Mouse (Mus musculus) intestine, embryonic 14.5 days (tissue): ENCODE measurements around the gene Pcgf5. TPM values are rescaled to one million over a fixed set of nuclear protein-coding genes. Genes with fewer than 3 reads are reported as not detected.

Experiments used
- ATAC-seq: fragments of 200-750 bp; cut with Nextera tagmentation; replicated peaks from 2 replicates; pipeline ENCODE4 v1.8.0; 2017; ENCODE audit warnings: low read depth, moderate number of reproducible peaks, moderate TSS enrichment, moderate library complexity; ENCODE audit not compliant: low FRiP score, low TSS enrichment
- DNase-seq: peaks from one replicate; pipeline ENCODE4 v3.0.0-alpha.2; 2018; ENCODE audit warnings: low spot score
- H3K27ac ChIP-seq: fragments of 300-500 bp; sonication (generic); 2 replicates; pipeline ENCODE4 v1.5.1; 2014; ENCODE audit warnings: low read depth, mild to moderate bottlenecking, control low read depth
- H3K27me3 ChIP-seq: fragments of 300-500 bp; sonication (generic); replicated peaks from 2 replicates; pipeline ENCODE4 v1.6.1; 2014; ENCODE audit warnings: low read length, control low read depth; ENCODE audit not compliant: control insufficient read depth, insufficient read depth
- H3K36me3 ChIP-seq: fragments of 300-500 bp; sonication (generic); 2 replicates; pipeline ENCODE4 v1.6.1; 2014; ENCODE audit warnings: low read length, control low read depth; ENCODE audit not compliant: control insufficient read depth, insufficient read depth
- H3K4me1 ChIP-seq: fragments of 300-500 bp; sonication (generic); replicated peaks from 2 replicates; pipeline ENCODE4 v1.6.1; 2014; ENCODE audit warnings: low read length, control low read depth, mixed read lengths; ENCODE audit not compliant: control insufficient read depth, insufficient read depth
- H3K4me2 ChIP-seq: fragments of 300-500 bp; sonication (generic); 2 replicates; pipeline ENCODE4 v1.6.1; 2014; ENCODE audit warnings: low read length
- H3K4me3 ChIP-seq: fragments of 300-500 bp; sonication (generic); 2 replicates; pipeline ENCODE4 v1.5.1; 2014; ENCODE audit warnings: low read depth, low read length, control low read depth, mixed read lengths
- H3K9ac ChIP-seq: fragments of 300-500 bp; sonication (generic); 2 replicates; pipeline ENCODE4 v1.6.1; 2014; ENCODE audit warnings: mild to moderate bottlenecking, low read length
- H3K9me3 ChIP-seq: fragments of 300-500 bp; sonication (generic); 2 replicates; pipeline ENCODE4 v1.6.1; 2016; ENCODE audit warnings: low read length, control low read depth; ENCODE audit not compliant: control insufficient read depth
- WGBS: fragments of 180-500 bp; shearing (Covaris S2); extraction: QIAGEN DNeasy Blood & Tissue Kit; methylation state at CpG from one replicate; pipeline ENCODE4 v1.1.7; 2014; 5-methylcytosine and 5-hydroxymethylcytosine counted together
- polyA plus RNA-seq: library from polyadenylated mRNA; unstranded; fragments of >200 nt; fragmentation: Nextera tagmentation; extraction: Ambion mirVana; gene quantifications from 2 replicates; pipeline ENCODE4 v1.2.1, GENCODE M21; 2014

The Pcgf5 gene
- polyA plus RNA-seq, 1 experiment from 2014 or later, result 21.6 TPM

DNA sequence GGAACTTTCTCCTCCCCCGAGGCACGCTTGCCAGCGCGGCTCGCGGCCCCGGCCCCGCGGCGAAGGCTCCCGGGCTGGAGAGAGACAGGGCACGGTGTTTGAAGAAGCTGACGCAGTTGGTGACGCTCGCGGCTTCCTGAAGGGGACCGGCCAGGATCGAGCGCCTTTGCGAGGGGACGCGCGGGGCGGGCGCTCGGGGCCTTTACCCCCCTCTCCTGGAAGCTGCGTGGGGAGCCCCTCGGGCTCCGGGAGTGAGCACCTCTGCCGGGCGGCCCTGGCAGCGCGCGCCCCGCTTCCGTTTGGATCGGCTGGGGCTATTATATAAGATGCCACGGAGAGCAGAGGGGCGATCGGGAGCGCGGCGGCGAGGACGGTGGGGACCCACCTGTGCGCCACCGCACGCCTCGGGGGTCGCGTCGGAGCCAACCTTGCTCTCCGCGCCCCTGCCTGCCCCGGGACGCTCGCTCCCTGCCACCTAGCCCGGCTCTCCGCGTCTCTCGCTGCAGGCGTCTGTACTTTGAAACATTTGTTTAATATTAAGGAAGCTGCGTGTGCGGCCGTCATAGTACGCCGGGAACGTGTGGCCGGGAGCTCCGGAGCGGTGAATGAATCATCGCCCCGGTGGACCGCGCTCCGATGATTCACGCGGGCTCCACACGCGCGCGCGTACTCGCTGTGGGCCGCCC is 835 bp downstream of the Pcgf5 start:
- Histone ChIP-seq H3K27me3 (peaks cover 33% of the 10 kb centered on the region), H3K4me2 (peak overlapping the region; percentile 99), H3K36me3 (no peaks in the 10 kb centered on the region), H3K9ac (peak overlapping the region; percentile 53), H3K27ac (no peak overlapping the region), H3K4me3 (peak overlapping the region; percentile 60), H3K4me1 (no peaks in the 10 kb centered on the region), H3K9me3 (no peaks in the 10 kb centered on the region)
- ATAC-seq (peak; percentile 86), DNase-seq (peak; percentile 78)
- WGBS, result under 1% methylated on average over 85 of the region's 85 CpGs

DNA sequence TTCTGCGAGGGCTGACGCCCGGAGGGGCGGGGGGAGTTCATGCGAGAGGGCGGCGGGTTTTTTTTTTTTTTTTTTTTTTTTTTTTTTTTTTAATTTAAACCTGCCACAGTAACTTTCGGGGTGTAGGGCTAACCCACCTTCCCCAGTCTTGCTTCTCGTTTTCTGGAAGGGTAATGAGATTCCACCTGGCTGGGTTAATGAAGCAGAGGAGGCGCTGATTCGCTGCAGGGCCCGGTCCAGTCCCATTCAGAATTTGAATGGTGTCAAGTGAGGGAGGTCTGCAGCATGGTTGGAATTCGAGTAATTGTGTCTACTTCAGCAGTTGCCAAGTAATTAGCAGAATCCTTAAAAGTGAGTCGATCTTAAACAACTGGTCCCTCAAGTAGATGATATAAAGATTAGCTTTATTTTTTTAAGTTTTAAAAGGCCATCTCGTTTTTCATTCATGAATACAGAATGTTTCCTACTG is 1.4 kb downstream of the Pcgf5 start:
- DNase-seq (no peak), ATAC-seq (no peak)
- Histone ChIP-seq H3K4me1 (no peaks in the 10 kb centered on the region), H3K9me3 (no peaks in the 10 kb centered on the region), H3K9ac (peak overlapping the region; percentile 53), H3K4me2 (peak overlapping the region; percentile 99), H3K27ac (no peak overlapping the region), H3K4me3 (peak overlapping the region; percentile 60), H3K27me3 (peaks cover 33% of the 10 kb centered on the region), H3K36me3 (no peaks in the 10 kb centered on the region)
- WGBS, result 7% methylated on average over 15 of the region's 15 CpGs

DNA sequence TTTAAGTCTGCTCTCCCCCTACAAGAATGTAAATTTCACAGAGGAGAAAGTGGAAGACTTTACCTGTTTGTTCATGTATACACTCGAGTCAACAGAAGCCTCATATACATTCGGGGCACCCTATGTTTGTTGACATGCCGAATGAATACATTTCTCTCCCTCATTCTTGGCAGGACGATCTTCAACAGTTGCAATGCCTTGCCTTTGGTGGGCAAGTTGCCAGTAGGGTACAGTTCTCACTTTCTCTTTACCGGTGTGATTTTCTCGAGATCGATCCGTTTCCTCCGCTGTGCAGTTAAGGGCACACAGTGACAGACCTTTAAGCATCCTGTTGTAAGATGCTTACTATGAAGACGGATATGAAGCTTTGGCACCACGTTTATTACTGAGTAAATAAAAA is 2.1 kb downstream of the Pcgf5 start:
- ATAC-seq, result no peak
- Histone ChIP-seq H3K27ac (no peak overlapping the region), H3K36me3 (no peaks in the 10 kb centered on the region), H3K9me3 (no peaks in the 10 kb centered on the region), H3K4me1 (no peaks in the 10 kb centered on the region), H3K4me2 (no peak overlapping the region), H3K27me3 (peaks cover 33% of the 10 kb centered on the region), H3K9ac (no peak overlapping the region), H3K4me3 (no peak overlapping the region)
- WGBS, result 78% methylated on average over 11 of the region's 11 CpGs
- DNase-seq, result no peak

DNA sequence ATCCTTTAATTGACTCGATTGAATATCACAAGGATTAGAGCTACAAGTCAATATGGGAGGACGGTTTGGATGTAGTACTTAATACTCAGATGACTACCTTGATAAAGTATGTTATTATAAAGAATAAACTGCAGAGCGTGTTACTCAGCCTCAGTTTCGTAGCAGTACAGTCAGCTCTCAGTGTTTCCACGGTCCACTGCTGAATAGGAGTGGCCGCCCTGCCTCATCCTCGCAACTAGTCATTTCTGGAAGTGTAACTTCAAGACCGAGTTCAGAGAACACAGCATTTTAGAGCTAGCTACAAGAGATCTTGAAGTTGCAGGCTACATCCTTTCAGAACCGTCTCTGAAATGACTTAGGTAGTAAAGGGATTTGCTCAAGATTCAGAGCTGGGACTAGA is 2.8 kb downstream of the Pcgf5 start:
- no peak overlapping the region for H3K27ac ChIP-seq
- H3K9me3 ChIP-seq, result no peaks in the 10 kb centered on the region
- no peak overlapping the region for H3K9ac ChIP-seq
- no peak for DNase-seq
- peaks cover 33% of the 10 kb centered on the region for H3K27me3 ChIP-seq
- 90% methylated on average over 9 of the region's 9 CpGs for WGBS
- H3K4me2 ChIP-seq, result no peak overlapping the region
- ATAC-seq, result no peak
- H3K4me1 ChIP-seq, result no peaks in the 10 kb centered on the region
- H3K36me3 ChIP-seq, result no peaks in the 10 kb centered on the region
- H3K4me3 ChIP-seq, result no peak overlapping the region

DNA sequence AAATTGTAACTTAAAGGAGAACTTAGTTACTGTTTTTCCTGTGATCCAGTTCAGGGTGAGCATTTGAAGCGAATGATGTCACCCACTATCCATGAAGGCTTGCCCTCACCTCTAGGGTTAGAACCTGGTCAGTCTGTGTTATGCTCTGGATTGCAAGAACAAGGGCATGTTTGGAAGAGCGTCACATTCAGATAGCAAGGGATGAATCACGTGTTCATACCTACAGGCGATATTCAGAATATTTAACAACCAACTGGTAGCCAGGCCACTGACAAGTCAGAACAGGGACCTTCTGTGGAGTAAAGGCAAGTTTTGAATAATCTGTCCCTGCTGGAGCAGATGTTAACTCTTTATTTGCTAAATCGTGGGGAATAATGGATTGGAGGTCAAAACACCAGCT is 14.4 kb downstream of the Pcgf5 start:
- Histone ChIP-seq H3K4me1 (no peaks in the 10 kb centered on the region), H3K27ac (no peak overlapping the region), H3K9me3 (no peaks in the 10 kb centered on the region), H3K27me3 (no peaks in the 10 kb centered on the region), H3K9ac (no peak overlapping the region), H3K4me3 (no peak overlapping the region), H3K36me3 (no peaks in the 10 kb centered on the region), H3K4me2 (no peak overlapping the region)
- ATAC-seq (no peak), DNase-seq (no peak)
- 86% methylated on average over 5 of the region's 5 CpGs for WGBS

DNA sequence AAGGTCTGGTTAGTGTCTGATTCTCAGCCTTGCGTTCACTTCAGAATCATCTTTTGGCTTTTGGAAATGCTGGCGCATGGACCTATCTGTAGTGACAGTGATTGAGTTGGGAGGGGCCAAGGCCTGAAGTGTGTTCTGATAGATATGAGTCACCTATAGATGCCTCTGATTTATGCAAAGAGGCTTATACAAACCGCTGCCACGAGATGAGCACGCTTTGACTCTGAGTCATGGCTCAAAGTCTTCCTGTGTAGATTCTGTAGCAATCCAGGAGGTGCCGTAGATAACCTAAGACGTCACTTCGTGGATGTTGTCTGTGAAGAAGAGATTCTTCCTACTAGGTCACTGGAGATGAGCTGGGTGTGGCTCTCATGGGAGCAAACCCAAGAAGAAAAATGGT is 16.6 kb downstream of the Pcgf5 start:
- no peak overlapping the region for H3K4me3 ChIP-seq
- no peaks in the 10 kb centered on the region for H3K36me3 ChIP-seq
- DNase-seq (no peak), ATAC-seq (no peak)
- no peaks in the 10 kb centered on the region for H3K4me1 ChIP-seq
- 84% methylated on average over 8 of the region's 8 CpGs for WGBS
- no peak overlapping the region for H3K9ac ChIP-seq
- H3K27me3 ChIP-seq, result no peaks in the 10 kb centered on the region
- H3K27ac ChIP-seq, result no peak overlapping the region
- no peak overlapping the region for H3K4me2 ChIP-seq
- no peaks in the 10 kb centered on the region for H3K9me3 ChIP-seq

DNA sequence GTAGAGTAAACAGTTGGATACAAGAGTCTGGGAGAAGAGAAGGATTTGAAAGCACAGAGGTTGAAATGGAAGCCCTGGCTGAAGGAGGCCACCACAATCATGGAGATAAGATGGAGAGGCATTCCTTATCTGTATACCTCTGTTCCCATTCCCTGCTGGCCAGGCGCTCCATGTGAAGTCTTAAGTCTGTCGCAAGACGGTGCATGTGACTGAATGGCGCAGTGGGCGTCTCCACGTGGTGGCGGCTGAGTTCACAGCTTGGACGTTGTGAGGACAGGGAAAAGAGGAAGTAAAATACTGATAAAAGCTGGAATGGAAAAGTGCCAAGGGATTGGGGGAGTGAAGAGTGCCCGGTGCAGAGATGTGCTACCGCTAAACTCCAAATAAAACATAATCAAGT is 23.4 kb downstream of the Pcgf5 start:
- H3K27ac ChIP-seq, result no peak overlapping the region
- H3K4me2 ChIP-seq, result no peak overlapping the region
- H3K4me1 ChIP-seq, result no peaks in the 10 kb centered on the region
- H3K27me3 ChIP-seq, result no peaks in the 10 kb centered on the region
- ATAC-seq, result peak; percentile 92
- H3K9me3 ChIP-seq, result no peaks in the 10 kb centered on the region
- H3K36me3 ChIP-seq, result no peaks in the 10 kb centered on the region
- peak; percentile 62 for DNase-seq
- 55% methylated on average over 10 of the region's 10 CpGs for WGBS
- no peak overlapping the region for H3K4me3 ChIP-seq
- H3K9ac ChIP-seq, result no peak overlapping the region

DNA sequence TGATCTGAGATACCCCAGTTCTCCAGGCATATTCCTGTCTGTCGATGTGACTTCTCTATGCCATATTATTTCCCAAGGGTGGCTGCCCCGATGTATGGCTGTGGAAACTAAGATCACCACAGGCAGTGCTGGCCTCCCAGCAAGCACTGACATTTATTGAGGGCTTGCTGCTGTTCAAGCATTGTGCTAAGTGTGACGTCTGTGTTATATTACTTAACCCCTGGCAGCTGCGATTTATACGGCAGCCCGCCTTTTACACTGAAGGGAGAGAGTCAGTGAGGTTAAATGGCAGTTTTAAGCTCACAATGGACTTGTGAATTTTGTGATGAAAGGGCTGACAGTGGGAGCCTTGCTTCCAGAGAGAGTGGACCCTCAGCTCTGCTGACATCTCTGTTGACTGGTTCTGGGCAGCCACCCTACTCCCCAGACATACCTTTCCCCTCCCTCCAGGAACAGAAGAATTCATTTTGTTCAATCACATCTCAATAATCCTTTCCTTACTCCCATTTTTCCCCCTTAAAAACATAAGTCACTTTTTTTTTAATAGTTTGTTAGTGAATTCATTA is 25.0 kb downstream of the Pcgf5 start:
- Histone ChIP-seq H3K9me3 (no peaks in the 10 kb centered on the region), H3K9ac (no peak overlapping the region), H3K27me3 (no peaks in the 10 kb centered on the region), H3K4me2 (no peak overlapping the region), H3K4me1 (no peaks in the 10 kb centered on the region), H3K4me3 (no peak overlapping the region), H3K27ac (no peak overlapping the region), H3K36me3 (no peaks in the 10 kb centered on the region)
- no peak for ATAC-seq
- 44% methylated on average over 6 of the region's 6 CpGs for WGBS
- no peak for DNase-seq

DNA sequence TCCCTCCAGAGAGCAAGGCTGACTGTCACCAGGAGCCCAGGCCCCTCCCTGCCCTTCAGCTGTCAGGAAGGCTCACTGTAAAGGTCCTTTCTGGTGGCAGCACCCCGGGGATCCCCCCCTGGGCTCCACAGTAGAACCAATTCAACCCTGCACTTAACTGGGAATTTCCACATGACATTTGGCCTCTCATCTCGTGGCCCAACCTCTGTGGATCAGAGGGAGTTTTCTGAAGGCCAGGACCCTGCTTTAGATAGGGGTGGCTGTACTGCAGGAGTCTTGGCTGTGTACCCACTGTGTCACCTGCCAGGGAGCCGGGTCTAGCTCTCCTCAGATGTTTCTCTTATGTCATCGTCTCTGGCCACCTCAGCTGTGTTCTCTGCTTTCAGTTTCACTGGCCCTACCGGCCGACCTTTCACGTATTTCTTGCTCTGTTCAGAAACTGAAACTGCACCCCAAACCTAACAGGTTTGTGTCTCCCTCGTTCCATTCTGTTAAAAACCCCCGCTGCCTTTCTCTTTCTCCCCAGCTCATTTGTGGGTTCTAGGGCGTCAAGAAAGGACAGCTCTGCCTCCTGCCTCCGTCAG is 27.2 kb downstream of the Pcgf5 start:
- H3K27me3 ChIP-seq, result no peaks in the 10 kb centered on the region
- ATAC-seq (no peak), DNase-seq (no peak)
- H3K27ac ChIP-seq, result no peak overlapping the region
- WGBS, result 75% methylated on average over 11 of the region's 11 CpGs
- no peaks in the 10 kb centered on the region for H3K9me3 ChIP-seq
- H3K9ac ChIP-seq, result no peak overlapping the region
- no peak overlapping the region for H3K4me3 ChIP-seq
- no peaks in the 10 kb centered on the region for H3K36me3 ChIP-seq
- no peaks in the 10 kb centered on the region for H3K4me1 ChIP-seq
- H3K4me2 ChIP-seq, result no peak overlapping the region
